Mouse (Mus musculus): Measurements from ENCODE around the gene Syk.

DNA sequence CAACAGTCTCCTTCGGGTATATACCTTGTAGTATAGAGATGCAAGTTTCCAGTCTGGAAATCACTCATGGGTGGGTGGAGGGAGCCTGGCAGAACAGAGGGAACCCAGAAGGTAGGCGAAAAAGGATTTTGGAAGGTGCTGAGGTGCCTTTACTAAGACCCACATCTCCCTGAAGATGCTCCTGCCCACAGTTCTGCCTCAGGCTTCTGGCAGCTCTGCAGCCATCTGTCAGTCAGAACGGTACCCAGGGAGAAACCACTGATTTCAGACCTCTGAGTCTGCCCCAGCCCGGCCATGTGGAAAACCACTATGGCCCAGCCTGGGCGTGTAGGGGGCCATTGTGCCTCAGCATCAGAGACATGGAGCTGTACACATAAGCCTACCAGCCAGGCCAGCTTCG is 43.5 kb upstream of the Syk start:
- TF ChIP-seq HCFC1 (IDR thresholded peaks at IDR 0.05; ENCODE audit: borderline replicate concordance, insufficient read depth, low read length) (no peak), CHD2 (IDR thresholded peaks at IDR 0.05; ENCODE audit: low read depth, low read length) (no peak), ZC3H11A (IDR thresholded peaks at IDR 0.05; ENCODE audit: borderline replicate concordance, low read depth, low read length) (no peak), ZNF384 (IDR thresholded peaks at IDR 0.05; ENCODE audit: low read depth, low read length) (no peak), MAFK (IDR thresholded peaks at IDR 0.05; ENCODE audit: insufficient read depth, low read depth, low read length) (no peak)
